ENCODE assay signal across 9 mouse cellular contexts in genomic region chr15:82804708-82805639, GRCm38 (mm10). TPM values are rescaled to one million over a fixed set of nuclear protein-coding genes. Genes with fewer than 3 reads are reported as not detected.
DNase-seq lines count a peak whose midpoint lies in the region; ATAC-seq and TF ChIP-seq lines count a peak whose summit lies in the region.
"Had no signal": no experiment of that assay in that cellular context is flagged by ENCODE, and none has a peak within 500 bp of the region (broad histone marks: within the 10 kb centered on the region; RNA-seq: fewer than 3 reads in every experiment).

No protein-coding gene starts in this region.

- H3K4me1 ChIP-seq in liver, postnatal 0 days (ENCODE audit: insufficient read depth), result 0 out of 2 replicates have a peak, but pooled peaks cover 3% of the 10 kb centered on the region

- no peak for TF ChIP-seq EP300 in liver, postnatal 0 days (IDR thresholded peaks at IDR 0.05; ENCODE audit: low read depth)

- no peaks in the 10 kb centered on the region for H3K27me3 ChIP-seq in C2C12 (ENCODE audit: control insufficient read depth, insufficient read depth, insufficient read length)
- no peaks in the 10 kb centered on the region for H3K27me3 ChIP-seq in liver, postnatal 0 days (ENCODE audit: insufficient read depth, low read length)
- H3K27me3 ChIP-seq: liver, embryonic 15.5 days had no signal

- 0 out of 2 replicates have a peak, but pooled peaks have one; percentile 36 for ATAC-seq in liver, postnatal 0 days

- no peak overlapping the region for H3K27ac ChIP-seq in liver, postnatal 0 days (ENCODE audit: low read depth)
- H3K27ac ChIP-seq: liver, embryonic 15.5 days had no signal

- peak; percentile 91 for DNase-seq in NIH3T3 (ENCODE audit: low read depth)
- peak; percentile 92 to 95 for DNase-seq in cerebellum, postnatal 10 days
- peak; percentile 79 for DNase-seq in gastrocnemius, adult 18-20 months (ENCODE audit: low spot score)
- peak; percentile 74 to 90 for DNase-seq in kidney, postnatal 25 days
- DNase-seq in liver, postnatal 0 days, result peak; percentile 85
- peak; percentile 81 to 92 for DNase-seq in right cerebral cortex, postnatal 10 days (ENCODE audit: low spot score in 2 of 2)
- DNase-seq in urinary bladder, postnatal 14 days (ENCODE audit: low spot score), result peak; percentile 83

- peak; percentile 73 for TF ChIP-seq CTCF in C2C12 (IDR thresholded peaks at IDR 0.05; ENCODE audit: control insufficient read depth, insufficient read depth, insufficient read length)
- TF ChIP-seq CTCF in liver, postnatal 0 days (IDR thresholded peaks at IDR 0.05; ENCODE audit: low read depth), result peak; percentile 91

- H3K79me2 ChIP-seq in C2C12 (ENCODE audit: control insufficient read depth, insufficient read depth), result no peaks in the 10 kb centered on the region

- no peak overlapping the region for H3K4me2 ChIP-seq in liver, postnatal 0 days (ENCODE audit: low read depth, low read length)
- H3K4me2 ChIP-seq: liver, embryonic 15.5 days had no signal

- H3ac ChIP-seq in C2C12 (ENCODE audit: control insufficient read depth, insufficient read length, low read depth), result no peak overlapping the region

- no peaks in the 10 kb centered on the region for H3K9me3 ChIP-seq in liver, postnatal 0 days (ENCODE audit: low read length)
- H3K9me3 ChIP-seq: liver, embryonic 15.5 days had no signal

- H3K4me3 ChIP-seq in C2C12 (ENCODE audit: insufficient read depth, poor library complexity, severe bottlenecking), result no peak overlapping the region
- H3K4me3 ChIP-seq in liver, postnatal 0 days (ENCODE audit: low read depth, low read length), result no peak overlapping the region
- H3K4me3 ChIP-seq: liver, embryonic 15.5 days had no signal

- H3K36me3 ChIP-seq in C2C12 (ENCODE audit: control insufficient read depth, insufficient read depth), result no peaks in the 10 kb centered on the region
- H3K36me3 ChIP-seq in liver, postnatal 0 days (replicated peaks; ENCODE audit: insufficient read depth, low read length), result no peaks in the 10 kb centered on the region

- H3K9ac ChIP-seq in liver, postnatal 0 days (replicated peaks), result no peak overlapping the region
- H3K9ac ChIP-seq: liver, embryonic 15.5 days had no signal

- WGBS in liver, postnatal 0 days (ENCODE audit: insufficient replicate concordance), result 69% methylated on average over 5 of the region's 5 CpGs

- no peaks in the 10 kb centered on the region for H3K79me3 ChIP-seq in C2C12 (ENCODE audit: low read depth)

TF ChIP-seq in C2C12, 6 proteins besides CTCF, POLR2A, EP300 and RAD21:
- TF ChIP-seq MYOD1 (IDR thresholded peaks at IDR 0.05; ENCODE audit: control insufficient read depth, insufficient read length, low read depth), result no peak
- no peak for TF ChIP-seq USF1 (IDR thresholded peaks at IDR 0.05; ENCODE audit: low read depth)
- TF ChIP-seq MAX (IDR thresholded peaks at IDR 0.05), result no peak
- TF ChIP-seq MYOG (IDR thresholded peaks at IDR 0.05; ENCODE audit: control insufficient read depth, extremely low read depth, insufficient read length), result no peak
- no peak for TF ChIP-seq FOSL1 (IDR thresholded peaks at IDR 0.05; ENCODE audit: insufficient read depth, low read length, poor library complexity, severe bottlenecking)
- TF ChIP-seq CEBPB (IDR thresholded peaks at IDR 0.05; ENCODE audit: low read depth), result no peak

RNA-seq across cellular contexts. Expression of gene Cyp2d26, which starts 10.9 kb away (rescaled TPM):
- not detected for polyA plus RNA-seq in C2C12 (2012; fragmentation: generic; extraction: Trizol)
- total RNA-seq in gastrocnemius, adult 18-20 months (2021), result under 1 TPM; 0.18 to 0.40 TPM
- 615 and 644 TPM in 2 replicates for polyA plus RNA-seq in liver, postnatal 0 days (2015; fragmentation: Nextera tagmentation; extraction: Ambion mirVana)

RNA-seq across cellular contexts. Expression of gene Cyp2d40, which starts 41.0 kb away (rescaled TPM):
- not detected for polyA plus RNA-seq in C2C12 (2012; fragmentation: generic; extraction: Trizol)
- not detected for total RNA-seq in gastrocnemius, adult 18-20 months (2021)
- polyA plus RNA-seq in liver, postnatal 0 days (2015; fragmentation: Nextera tagmentation; extraction: Ambion mirVana), result 0.83 and 1.3 TPM in 2 replicates

Comparison
In these comparisons a context has a peak if more than half of its experiments do, and no peak if none do; other contexts are left out.
1. RNA of gene Cyp2d26, which starts 10.9 kb away (polyA plus RNA-seq): 615 to 644 TPM in liver, postnatal 0 days; not detected in C2C12 (single experiment); every median in the first group is over 100 times any median in the second.
2. Peak in every context shown above with its lines, with median percentiles within 50 percentile points of each other: DNase-seq.